Mouse (Mus musculus): ENCODE results near the gene Hspa5.
"Not testable (repeated sequence)": the region's sequence is repeated elsewhere in the genome, so short reads cannot be mapped to it uniquely, and the experiment has no call there.

Gene Hspa5

DNA sequence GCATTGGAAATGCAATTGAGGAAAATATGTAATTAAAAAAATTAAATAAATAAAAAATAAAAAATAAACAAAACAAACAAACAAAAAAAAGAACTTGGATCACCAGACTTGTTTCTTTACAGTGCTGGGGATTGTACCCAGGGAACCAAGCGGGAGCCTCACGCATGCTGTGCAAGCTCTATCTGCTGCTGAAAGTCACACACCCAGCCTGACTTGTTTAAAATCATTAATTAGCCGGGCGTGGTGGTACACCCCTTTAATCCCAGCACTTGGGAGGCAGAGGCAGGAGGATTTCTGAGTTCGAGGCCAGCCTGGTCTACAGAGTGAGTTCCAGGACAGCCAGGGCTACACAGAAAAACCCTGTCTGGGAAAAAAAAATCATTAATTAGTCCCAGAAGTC is 10.5 kb upstream of the Hspa5 start:
- CTCF ChIA-PET: not testable (repeated sequence)
- POLR2A ChIA-PET: interaction anchor here in 1 of 4 experiments (3.6 kb wide), 1 partner anchor 10 kb away, joined by 19 read pairs; the partner anchor contains the start of gene Hspa5

DNA sequence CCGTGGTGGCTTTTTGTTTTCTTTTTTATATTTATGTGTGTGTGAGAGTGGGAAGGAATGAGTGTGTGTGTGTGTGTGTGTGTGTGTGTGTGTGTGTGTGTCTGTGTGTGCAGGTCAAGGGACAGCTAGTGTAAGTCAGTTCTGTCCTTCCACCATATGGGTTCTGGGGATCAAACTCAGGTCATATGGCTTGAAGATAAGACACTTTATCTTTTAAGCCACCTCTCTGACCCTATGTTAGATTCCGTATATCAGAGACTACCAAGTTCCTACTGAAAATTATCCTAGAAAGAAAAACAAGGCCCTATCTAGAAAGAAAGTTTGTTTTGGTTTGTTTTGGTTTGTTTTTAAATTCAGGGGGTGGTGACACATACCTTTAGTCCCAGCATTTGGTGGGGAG is 9.6 kb upstream of the Hspa5 start:
- CTCF ChIA-PET: interaction anchor here in 2 of 4 experiments (0.6 to 0.7 kb wide), 2 partner anchors 62 to 1541 kb away, joined by 3 to 4 read pairs; no protein-coding TSS in a partner anchor

DNA sequence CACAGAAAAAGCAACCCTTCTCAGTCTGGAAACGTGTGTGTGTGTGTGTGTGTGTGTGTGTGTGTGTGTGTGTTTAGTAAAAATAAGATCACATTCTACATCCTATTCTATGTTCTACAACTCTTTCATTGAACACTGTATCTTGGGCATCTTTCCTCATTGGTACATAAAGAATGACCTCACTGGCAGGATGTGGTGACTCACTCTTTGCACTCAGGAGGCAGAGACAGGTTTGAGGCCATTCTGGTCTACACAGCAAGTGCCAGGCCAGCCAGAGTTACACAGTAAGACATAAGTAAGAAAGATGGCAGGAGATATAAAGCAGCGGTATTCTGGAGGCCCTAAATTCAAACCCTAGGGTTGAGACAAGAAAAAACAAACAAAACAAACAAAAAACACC is 8.9 kb upstream of the Hspa5 start:
- ChIA-PET POLR2A (interaction anchor here in 3 of 4 experiments (0.9 to 3.6 kb wide), 4 partner anchors 8 to 17 kb away, joined by 3 to 19 read pairs (median 8); partner anchors contain the start of gene Hspa5 (in 3 of the 3)), CTCF (interaction anchor here in 1 of 4 experiments (0.7 kb wide), 1 partner anchor 1541 kb away, joined by 4 read pairs; no protein-coding TSS in a partner anchor)

More for the DNA sequence above, 9.6 kb upstream of the Hspa5 start:
- POLR2A ChIA-PET: interaction anchor here in 2 of 4 experiments (0.6 to 3.6 kb wide), 3 partner anchors 9 to 70 kb away, joined by 3 to 19 read pairs (median 14); partner anchors contain the start of gene Hspa5 (in 2 of the 2)

DNA sequence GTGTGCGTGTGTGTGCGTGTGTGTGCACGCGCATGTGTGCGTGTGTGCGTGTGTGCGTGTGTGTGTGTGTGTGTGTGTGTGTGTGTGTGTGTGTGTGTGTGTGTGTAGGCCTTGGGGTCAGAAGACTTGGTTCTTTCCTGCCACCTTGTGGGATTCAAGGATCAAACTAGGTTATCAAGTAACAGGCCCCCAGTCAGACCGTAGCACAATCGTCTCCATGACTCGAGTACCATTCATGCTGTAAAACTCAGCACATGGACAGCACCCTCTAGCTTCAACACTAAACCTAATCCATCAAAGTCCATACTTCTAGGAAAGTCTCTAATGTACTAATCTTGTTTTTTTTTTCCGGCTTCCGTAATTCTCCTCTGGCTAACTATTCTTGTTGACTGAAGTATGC is 7.0 kb upstream of the Hspa5 start:
- ChIA-PET CTCF (no interaction called here), POLR2A (interaction anchor here in 2 of 4 experiments (0.7 to 1.4 kb wide), 2 partner anchors 10 to 431 kb away, joined by 4 to 15 read pairs; partner anchors contain the start of gene Gapvd1 (in 1 of the 2))

DNA sequence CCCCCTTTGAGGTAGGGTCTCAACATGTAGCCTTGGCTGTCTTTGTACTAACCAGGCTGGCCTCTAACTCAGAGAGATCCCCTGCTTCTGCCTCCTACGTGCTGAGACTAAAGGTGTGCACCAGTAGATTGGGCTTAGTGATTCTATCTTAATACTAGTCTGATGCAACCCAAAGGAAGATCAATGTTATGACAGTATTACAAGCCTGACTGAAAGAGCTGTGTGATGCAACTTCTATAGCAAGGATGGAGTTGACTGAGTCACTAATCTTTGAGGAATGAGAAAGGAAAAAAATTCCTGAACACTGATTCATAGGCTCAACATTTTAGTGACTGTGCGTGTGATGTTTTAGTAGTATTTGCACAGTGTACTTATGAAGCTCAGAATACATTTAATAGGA is 1.7 kb upstream of the Hspa5 start:
- POLR2A ChIA-PET: interaction anchor here in 3 of 4 experiments (0.6 to 4.3 kb wide), 22 partner anchors 13 to 363 kb away, joined by 3 to 149 read pairs (median 28); partner anchors contain the start of genes Gapvd1 (in 2 of the 3), Rabepk (in 2 of the 3), Cntrl (in 1 of the 3) and Fbxw2 (in 1 of the 3)
- CTCF ChIA-PET: no interaction called here

DNA sequence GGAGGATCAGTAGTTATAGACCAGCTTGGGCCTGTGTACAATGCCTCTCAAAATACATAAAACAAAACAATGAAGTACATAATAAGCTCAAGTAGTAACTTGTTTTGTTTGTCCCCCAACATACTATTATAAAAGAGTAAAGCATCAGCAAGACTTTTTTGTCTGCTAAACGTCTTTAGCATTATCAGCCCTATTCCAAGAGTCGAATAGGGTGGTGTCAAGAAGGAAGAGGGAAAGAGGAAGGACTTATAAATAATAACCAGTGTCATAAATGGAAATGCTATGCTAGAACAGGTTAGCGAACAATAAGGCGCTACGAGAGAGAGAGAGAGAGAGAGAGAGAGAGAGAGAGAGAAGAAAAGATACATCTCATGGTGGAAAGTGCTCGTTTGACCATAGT is 819 bp upstream of the Hspa5 start:
- ChIA-PET POLR2A (interaction anchor here in 3 of 4 experiments (0.7 to 4.3 kb wide), 143 partner anchors 7 to 1937 kb away, joined by 3 to 149 read pairs (median 6); partner anchors contain the start of genes Gapvd1 (in 3 of the 3), Rabepk (in 3 of the 3), Fbxw2 (in 2 of the 3) and Stom (in 2 of the 3)), CTCF (interaction anchor here in 3 of 4 experiments (0.7 to 1.4 kb wide), 4 partner anchors 12 to 125 kb away, joined by 3 to 8 read pairs (median 6); no protein-coding TSS in a partner anchor)

DNA sequence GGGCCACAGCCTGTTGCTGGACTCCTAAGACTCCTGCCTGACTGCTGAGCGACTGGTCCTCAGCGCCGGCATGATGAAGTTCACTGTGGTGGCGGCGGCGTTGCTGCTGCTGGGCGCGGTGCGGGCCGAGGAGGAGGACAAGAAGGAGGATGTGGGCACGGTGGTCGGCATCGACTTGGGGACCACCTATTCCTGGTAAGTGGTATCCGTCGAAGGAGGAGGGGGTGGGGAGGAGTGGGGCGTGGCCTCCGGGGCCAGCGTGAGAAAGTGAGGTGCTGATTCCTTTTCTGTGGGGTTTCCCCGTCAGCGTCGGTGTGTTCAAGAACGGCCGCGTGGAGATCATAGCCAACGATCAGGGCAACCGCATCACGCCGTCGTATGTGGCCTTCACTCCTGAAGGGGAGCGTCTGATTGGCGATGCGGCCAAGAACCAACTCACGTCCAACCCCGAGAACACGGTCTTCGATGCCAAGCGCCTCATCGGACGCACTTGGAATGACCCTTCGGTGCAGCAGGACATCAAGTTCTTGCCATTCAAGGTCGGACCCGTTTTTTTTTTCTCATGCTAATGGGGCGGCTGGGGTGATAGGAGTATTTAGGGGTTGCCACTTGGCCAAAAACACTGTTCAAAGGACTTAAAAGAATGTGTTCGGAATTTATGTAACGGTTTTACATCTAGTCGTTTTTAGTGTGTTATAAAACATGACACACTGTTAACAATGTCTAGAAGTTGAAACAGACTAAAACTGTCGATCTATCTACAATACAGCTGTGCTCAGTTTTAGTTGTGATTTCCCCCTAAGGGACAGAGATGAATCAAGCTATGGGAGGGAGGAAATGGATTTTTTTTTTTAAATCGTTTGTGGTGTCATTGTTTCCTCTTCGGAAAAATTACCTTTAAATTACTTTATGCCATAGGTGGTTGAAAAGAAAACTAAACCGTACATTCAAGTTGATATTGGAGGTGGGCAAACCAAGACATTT is 774 bp downstream of the Hspa5 start:
- POLR2A ChIA-PET: interaction anchor here in 3 of 4 experiments (0.6 to 16.2 kb wide), 177 partner anchors 9 to 1642 kb away, joined by 3 to 260 read pairs (median 6); partner anchors contain the start of genes Cntrl (in 3 of the 3), Gapvd1 (in 3 of the 3), Rabepk (in 3 of the 3) and Fbxw2 (in 2 of the 3)

DNA sequence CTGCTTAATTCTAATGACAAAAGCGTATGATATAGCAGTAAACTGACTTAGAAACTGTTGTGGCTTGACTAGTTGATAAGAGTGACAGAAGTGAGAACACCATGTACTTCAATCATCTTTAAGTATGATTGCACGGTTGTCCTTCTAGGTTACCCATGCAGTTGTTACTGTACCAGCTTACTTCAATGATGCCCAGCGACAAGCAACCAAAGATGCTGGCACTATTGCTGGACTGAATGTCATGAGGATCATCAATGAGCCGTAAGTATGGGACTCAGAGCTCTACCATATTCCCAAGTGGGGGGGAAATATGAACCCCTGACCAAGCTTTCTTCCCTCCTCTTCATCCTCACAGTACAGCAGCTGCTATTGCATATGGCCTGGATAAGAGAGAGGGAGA is 1.9 kb downstream of the Hspa5 start:
- CTCF ChIA-PET: interaction anchor here in 1 of 4 experiments (1.0 kb wide), 1 partner anchor 11 kb away, joined by 4 read pairs; no protein-coding TSS in a partner anchor
- POLR2A ChIA-PET: interaction anchor here in 3 of 4 experiments (0.7 to 16.2 kb wide), 20 partner anchors 9 to 292 kb away, joined by 3 to 260 read pairs (median 5); partner anchors contain the start of genes Gapvd1 (in 2 of the 3) and Rabepk (in 2 of the 3)

More for the DNA sequence above, 774 bp downstream of the Hspa5 start:
- CTCF ChIA-PET: interaction anchor here in 1 of 4 experiments (1.1 to 1.4 kb wide), 2 partner anchors 10 to 12 kb away, joined by 5 to 7 read pairs; no protein-coding TSS in a partner anchor

DNA sequence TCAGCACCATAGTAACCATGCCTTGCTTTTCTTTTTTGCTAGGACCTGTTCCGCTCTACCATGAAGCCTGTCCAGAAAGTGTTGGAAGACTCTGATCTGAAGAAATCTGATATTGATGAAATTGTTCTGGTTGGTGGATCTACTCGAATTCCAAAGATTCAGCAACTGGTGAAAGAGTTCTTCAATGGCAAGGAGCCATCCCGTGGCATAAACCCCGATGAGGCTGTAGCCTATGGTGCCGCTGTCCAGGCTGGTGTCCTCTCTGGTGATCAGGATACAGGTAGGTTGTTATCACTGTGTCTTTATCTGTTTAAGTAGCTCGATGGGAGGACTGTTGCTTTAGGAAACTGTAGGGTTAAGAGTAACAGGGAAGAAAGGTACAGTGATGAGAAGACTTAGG is 2.7 kb downstream of the Hspa5 start:
- CTCF ChIA-PET: interaction anchor here in 1 of 4 experiments (2.0 kb wide), 1 partner anchor 10 kb away, joined by 5 read pairs; no protein-coding TSS in a partner anchor
- POLR2A ChIA-PET: interaction anchor here in 3 of 4 experiments (0.6 to 16.2 kb wide), 14 partner anchors 10 to 130 kb away, joined by 3 to 260 read pairs (median 4); partner anchors contain the start of genes Gapvd1 (in 2 of the 3) and Rabepk (in 2 of the 3)

DNA sequence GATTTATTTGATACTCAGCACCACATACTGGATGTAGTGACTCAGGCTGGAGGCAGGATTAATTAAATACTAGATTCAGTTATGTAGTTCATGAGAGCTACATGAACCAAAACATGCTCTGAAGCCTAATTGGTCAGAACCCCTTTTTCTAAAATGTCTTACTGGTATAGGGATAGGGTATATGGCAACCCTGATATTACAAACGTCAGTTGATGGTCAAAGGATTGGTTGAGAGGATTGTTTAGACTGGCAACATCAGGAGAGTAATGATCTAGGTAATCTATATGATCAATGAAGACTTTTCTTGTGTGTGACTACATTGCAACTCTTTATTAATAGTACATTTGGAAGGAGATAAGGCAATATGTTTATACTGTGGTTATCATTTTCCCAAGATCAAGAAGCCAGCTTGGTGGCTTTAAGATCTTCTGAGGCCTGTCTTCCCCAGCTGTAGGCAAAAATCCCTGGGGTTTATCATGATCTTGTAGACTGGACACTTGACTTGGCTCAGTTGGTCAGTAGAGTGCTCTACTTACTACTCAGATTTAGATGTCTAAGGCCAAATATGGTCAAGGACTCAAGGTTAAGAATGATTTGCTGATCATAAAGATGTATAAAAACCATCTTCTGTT is 5.6 kb downstream of the Hspa5 start:
- ChIA-PET CTCF (no interaction called here), POLR2A (interaction anchor here in 3 of 4 experiments (0.6 to 16.2 kb wide), 18 partner anchors 8 to 354 kb away, joined by 3 to 260 read pairs (median 4); partner anchors contain the start of genes Rabepk (in 2 of the 3) and Gapvd1 (in 1 of the 3))

DNA sequence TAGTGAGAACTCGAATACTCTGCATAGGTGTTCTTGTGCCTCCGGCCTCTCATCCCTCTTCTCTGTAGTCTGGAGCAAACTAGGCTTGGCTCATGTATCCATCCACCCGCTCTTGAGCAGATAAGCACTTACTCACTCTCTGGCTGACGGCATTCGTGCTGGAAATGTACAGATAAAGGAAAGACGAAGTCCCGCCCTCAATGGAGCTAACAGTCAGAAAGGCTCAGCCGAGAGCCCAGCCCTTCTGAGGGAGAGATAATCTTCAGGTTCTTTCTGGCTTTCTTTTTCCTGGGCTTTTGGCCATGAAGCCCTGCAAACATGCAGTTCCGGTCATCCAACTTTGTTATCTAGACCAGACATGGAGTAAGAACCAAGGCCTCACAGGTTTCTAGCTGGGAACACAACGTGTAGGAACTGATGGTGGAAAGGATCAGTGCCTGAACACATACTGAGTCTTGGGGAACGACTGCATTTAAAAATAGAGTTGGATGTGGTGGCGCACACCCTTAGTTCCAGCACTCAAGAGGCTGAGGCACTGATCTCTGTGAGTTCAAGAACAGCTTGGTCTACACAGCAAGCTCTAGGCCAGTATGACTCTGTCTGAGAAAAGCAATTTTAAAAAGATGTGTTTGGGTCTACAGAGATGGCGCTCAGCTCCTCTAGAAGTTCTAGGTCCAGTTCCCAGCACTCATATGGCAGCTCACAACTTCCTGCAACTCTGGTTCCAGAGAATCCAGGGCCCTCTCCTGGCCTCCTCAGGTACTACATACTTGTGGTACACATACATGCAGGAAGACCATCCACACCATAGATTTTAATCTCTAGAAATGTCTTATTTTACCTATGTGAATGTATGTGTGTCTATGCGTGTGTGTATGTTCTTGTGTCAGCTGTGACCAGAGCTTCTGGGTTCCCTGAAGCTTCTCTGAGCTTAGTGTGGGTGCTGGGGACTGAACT is 11.6 kb downstream of the Hspa5 start:
- ChIA-PET POLR2A (interaction anchor here in 3 of 4 experiments (0.6 to 16.2 kb wide), 23 partner anchors 8 to 325 kb away, joined by 3 to 260 read pairs (median 6); partner anchors contain the start of genes Hspa5 (in 3 of the 3), Gapvd1 (in 2 of the 3), Rabepk (in 2 of the 3) and Cntrl (in 1 of the 3)), CTCF (interaction anchor here (0.5 to 3.4 kb wide), 23 partner anchors 8 to 668 kb away, joined by 3 to 19 read pairs (median 3); partner anchors contain the start of genes Rabepk (in 2 of the 4), Cntrl (in 1 of the 4) and Hspa5 (in 1 of the 4))

DNA sequence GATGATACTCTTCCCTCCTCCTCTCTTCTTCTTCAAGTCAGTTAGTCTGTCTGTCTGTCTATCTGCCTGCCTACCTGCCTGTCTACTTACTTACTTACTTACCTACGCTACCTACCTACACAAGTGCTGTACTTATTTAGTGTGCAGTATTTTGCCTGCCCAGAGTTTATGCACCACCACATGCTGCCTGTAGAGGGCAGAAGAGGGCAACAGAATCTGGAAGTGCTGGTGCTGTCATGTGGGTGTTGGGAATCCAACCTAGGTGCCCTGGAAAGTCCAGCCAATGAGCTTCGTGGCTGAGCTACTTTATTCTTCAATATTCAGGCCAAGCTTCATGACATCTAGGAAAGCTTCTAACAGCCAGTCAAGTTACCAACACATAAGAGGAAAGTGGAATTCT is 12.3 kb downstream of the Hspa5 start:
- CTCF ChIA-PET: interaction anchor here (0.6 to 3.4 kb wide), 29 partner anchors 8 to 1088 kb away, joined by 3 to 19 read pairs (median 3); partner anchors contain the start of genes Rabepk (in 3 of the 4), Cntrl (in 1 of the 4) and Hspa5 (in 1 of the 4)
- POLR2A ChIA-PET: interaction anchor here in 3 of 4 experiments (0.6 to 16.2 kb wide), 25 partner anchors 8 to 325 kb away, joined by 3 to 260 read pairs (median 5); partner anchors contain the start of genes Hspa5 (in 3 of the 3), Cntrl (in 2 of the 3), Rabepk (in 2 of the 3) and Gapvd1 (in 1 of the 3)

DNA sequence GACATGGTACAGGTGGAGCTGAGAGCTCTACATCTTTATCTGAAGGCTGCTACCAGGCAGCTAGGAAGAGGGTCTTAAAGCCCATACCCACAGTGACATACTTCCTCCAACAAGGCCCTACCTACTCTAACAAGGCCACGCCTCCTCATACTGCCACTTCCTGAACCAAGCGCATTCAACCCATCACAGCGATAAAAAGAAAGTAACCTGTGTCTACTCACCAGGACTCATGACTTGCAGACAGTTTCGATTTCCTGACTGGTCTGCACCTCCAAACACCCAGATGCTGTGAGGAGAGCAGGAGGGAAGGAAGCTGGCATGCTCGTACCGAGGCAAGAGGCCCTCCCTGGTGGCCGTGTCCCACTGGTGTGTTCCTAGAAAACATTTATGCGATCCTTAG is 18.5 kb downstream of the Hspa5 start:
- ChIA-PET CTCF (no interaction called here), POLR2A (interaction anchor here in 3 of 4 experiments (1.0 to 15.7 kb wide), 9 partner anchors 9 to 26 kb away, joined by 3 to 260 read pairs (median 8); partner anchors contain the start of genes Hspa5 (in 3 of the 3) and Rabepk (in 2 of the 3))

DNA sequence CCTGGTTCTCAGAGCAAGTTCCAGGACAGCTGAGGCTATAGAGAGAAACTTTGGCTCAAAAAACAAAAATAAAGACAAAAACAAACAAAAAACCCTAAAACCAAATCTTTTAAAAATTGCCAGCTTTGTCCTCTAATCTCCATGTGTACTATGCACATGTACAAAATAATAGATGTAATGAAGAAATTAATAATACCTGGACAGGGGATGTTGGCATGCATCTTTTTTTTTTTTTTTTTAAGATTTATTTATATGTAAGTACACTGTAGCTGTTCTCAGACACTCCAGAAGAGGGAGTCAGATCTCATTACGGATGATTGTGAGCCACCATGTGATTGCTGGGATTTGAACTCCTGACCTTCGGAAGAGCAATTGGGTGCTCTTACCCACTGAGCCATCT is 20.8 kb downstream of the Hspa5 start:
- CTCF ChIA-PET: interaction anchor here in 2 of 4 experiments (0.7 to 1.0 kb wide), 3 partner anchors 9 to 121 kb away, joined by 3 to 7 read pairs (median 5); no protein-coding TSS in a partner anchor
- POLR2A ChIA-PET: interaction anchor here in 3 of 4 experiments (0.7 to 15.7 kb wide), 8 partner anchors 9 to 28 kb away, joined by 3 to 260 read pairs (median 10); partner anchors contain the start of gene Hspa5 (in 2 of the 3)

DNA sequence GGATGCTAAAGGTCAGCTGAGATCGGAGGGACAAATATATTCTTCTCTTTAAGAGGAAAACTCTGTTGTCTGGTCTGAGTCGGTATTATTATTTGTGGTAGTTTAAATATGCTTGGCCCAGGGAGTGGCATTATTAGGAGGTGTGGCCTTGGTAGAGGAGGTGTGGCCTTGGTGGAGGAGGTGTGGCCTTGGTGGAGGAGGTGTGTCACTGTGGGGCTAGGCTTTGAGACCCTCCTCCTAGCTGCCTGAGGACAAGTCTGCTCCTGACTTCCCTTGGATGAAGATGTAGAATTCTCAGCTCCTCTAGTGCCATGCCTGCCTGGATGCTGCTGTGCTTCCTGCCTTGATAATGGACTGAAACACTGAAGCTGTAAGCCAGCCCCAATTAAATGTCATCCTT is 22.7 kb downstream of the Hspa5 start:
- CTCF ChIA-PET: no interaction called here
- POLR2A ChIA-PET: interaction anchor here in 3 of 4 experiments (0.8 to 15.7 kb wide), 13 partner anchors 10 to 314 kb away, joined by 3 to 260 read pairs (median 3); partner anchors contain the start of gene Hspa5 (in 2 of the 3)

DNA sequence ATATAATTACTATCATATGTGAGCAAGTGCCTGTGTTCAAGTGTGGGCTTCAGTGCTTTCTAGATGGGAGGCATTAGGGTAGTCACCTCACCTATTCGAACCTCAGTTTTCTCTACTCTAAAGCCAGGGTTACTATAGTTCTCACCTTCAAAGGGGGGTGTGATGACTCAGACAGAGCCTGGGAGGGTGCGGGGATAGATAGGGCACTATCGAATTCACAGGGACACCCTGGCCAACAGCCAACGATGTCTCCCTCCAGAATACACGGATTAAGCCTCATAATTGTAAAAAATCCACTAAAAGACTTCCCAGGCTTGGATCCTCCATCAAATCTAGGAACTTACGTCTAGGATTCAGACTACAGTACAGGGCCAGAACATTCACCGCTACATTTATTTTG is 23.7 kb downstream of the Hspa5 start:
- POLR2A ChIA-PET: interaction anchor here in 3 of 4 experiments (1.5 to 15.7 kb wide), 6 partner anchors 11 to 55 kb away, joined by 3 to 260 read pairs (median 7); partner anchors contain the start of gene Hspa5 (in 2 of the 3)

More for the DNA sequence above, 23.7 kb downstream of the Hspa5 start:
- CTCF ChIA-PET: no interaction called here

Measured in embryonic stem cell, embryonic (primary cell).